Mouse (Mus musculus): ENCODE results near the gene Sh3bp5.

DNA sequence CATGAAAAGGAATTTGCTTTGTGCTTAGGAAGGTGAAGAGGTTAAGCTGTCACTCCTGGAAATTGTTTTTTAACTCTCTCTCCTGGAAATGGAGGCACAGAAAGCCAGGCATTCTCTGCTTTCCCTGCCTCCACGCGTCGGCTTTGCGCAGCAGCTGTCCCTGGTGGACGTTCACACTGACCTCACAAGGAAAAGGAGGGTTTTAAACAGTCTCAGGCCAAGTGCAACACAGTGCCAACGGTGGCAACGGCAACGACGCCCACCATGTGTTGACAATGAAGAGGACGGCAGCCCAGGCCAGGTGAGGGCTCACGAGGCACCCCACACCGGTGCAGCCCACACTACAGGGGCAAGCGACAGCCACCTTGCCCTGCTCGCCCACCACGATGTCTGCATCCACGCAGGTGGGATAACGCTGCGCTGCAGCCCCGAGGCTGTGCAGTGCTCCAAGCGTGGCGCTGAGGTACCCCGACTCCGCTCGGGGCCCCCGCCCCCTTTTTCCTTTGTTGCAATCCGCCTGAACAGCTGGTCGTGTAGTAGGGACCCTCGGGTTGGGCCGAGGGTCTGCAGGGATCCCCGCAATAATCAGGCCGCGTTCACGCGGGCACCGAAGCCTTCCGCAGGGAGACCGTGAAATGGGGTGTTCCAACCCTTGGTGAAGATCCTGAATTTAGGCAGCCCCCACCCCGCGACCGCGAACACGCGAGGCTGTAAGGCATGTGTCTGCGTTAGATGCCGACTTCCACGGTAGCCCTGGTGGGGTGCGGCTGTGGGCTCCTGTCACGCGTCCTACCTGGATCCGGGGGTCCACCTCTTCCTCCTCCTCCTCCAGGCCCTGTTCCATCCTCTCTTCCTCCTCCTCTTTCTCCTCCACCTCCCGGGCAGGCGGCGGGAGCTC is 611 bp downstream of the Sh3bp5 start:
- TF ChIP-seq HCFC1 (IDR thresholded peaks at IDR 0.05; ENCODE audit: borderline replicate concordance, insufficient read depth, low read length) (no peak), ZC3H11A (IDR thresholded peaks at IDR 0.05; ENCODE audit: borderline replicate concordance, low read depth, low read length) (no peak), ZNF384 (IDR thresholded peaks at IDR 0.05; ENCODE audit: low read depth, low read length) (no peak), MAFK (IDR thresholded peaks at IDR 0.05; ENCODE audit: insufficient read depth, low read depth, low read length) (no peak), CHD2 (IDR thresholded peaks at IDR 0.05; ENCODE audit: low read depth, low read length) (no peak)

Measured in ES-E14 (cell line).